Mouse (Mus musculus) urinary bladder, postnatal 4 days (tissue): Measurements from ENCODE around the gene Tmem50b.

ENCODE experiments used
- DNase-seq, 2 experiments: peaks; one replicate each; pipeline ENCODE4 v3.0.0; 2021 to 2022; ENCODE audit warnings: low spot score in 2 of 2

Tmem50b gene

GRCm38 (mm10) chr16:91609501-91610245, 12.1 kb upstream of the Tmem50b start:
- peak in 1 of 2 experiments; percentile 27 for DNase-seq

GRCm38 (mm10) chr16:91606958-91607357, 9.4 kb upstream of the Tmem50b start:
- no peak for DNase-seq

GRCm38 (mm10) chr16:91605156-91605555, 7.6 kb upstream of the Tmem50b start:
- DNase-seq: no peak

GRCm38 (mm10) chr16:91601693-91602092, 4.1 kb upstream of the Tmem50b start:
- DNase-seq: no peak

GRCm38 (mm10) chr16:91601081-91601480, 3.5 kb upstream of the Tmem50b start:
- DNase-seq: no peak

GRCm38 (mm10) chr16:91599242-91599641, 1.6 kb upstream of the Tmem50b start:
- no peak for DNase-seq

GRCm38 (mm10) chr16:91596779-91597671, 575 bp downstream of the Tmem50b start:
- no peak for DNase-seq

- DNase-seq: no peak
These were observed 1.2 kb downstream of the Tmem50b start for GRCm38 (mm10) chr16:91596397-91596778.

- DNase-seq: no peak
These were observed 2.5 kb downstream of the Tmem50b start for GRCm38 (mm10) chr16:91595076-91595475.

- no peak for DNase-seq
These were observed 4.3 kb downstream of the Tmem50b start for GRCm38 (mm10) chr16:91593262-91593661.

- no peak for DNase-seq
These were observed 5.4 kb downstream of the Tmem50b start for GRCm38 (mm10) chr16:91592162-91592561.

GRCm38 (mm10) chr16:91588703-91589102, 8.9 kb downstream of the Tmem50b start:
- no peak for DNase-seq

- DNase-seq: no peak
These were observed 9.7 kb downstream of the Tmem50b start for GRCm38 (mm10) chr16:91587730-91588453.

GRCm38 (mm10) chr16:91586244-91586643, 11.4 kb downstream of the Tmem50b start:
- DNase-seq: no peak

GRCm38 (mm10) chr16:91585617-91586016, 12.0 kb downstream of the Tmem50b start:
- no peak for DNase-seq

GRCm38 (mm10) chr16:91582307-91582706, 15.3 kb downstream of the Tmem50b start:
- DNase-seq: no peak

GRCm38 (mm10) chr16:91578980-91579720, 18.4 kb downstream of the Tmem50b start:
- DNase-seq: no peak

- DNase-seq: no peak
These were observed 22.4 kb downstream of the Tmem50b start for GRCm38 (mm10) chr16:91575151-91575550.

GRCm38 (mm10) chr16:91571105-91571504, 26.5 kb downstream of the Tmem50b start:
- no peak for DNase-seq

GRCm38 (mm10) chr16:91568960-91569359, 28.6 kb downstream of the Tmem50b start:
- no peak for DNase-seq

GRCm38 (mm10) chr16:91566002-91566401, 31.6 kb downstream of the Tmem50b start:
- no peak for DNase-seq
